Mouse (Mus musculus): ENCODE measurements around the gene Fsd1l. TPM values are rescaled to one million over a fixed set of nuclear protein-coding genes. Genes with fewer than 3 reads are reported as not detected.

Fsd1l gene
- polyA plus RNA-seq (2012; ENCODE audit: low replicate concordance): 0.02 and 0.47 TPM in 2 replicates

GRCm38 (mm10) chr4:53631316-53632010 lies at the start of gene Fsd1l:
TSS of gene Fsd1l (plus strand) at chr4:53631471.

DNA sequence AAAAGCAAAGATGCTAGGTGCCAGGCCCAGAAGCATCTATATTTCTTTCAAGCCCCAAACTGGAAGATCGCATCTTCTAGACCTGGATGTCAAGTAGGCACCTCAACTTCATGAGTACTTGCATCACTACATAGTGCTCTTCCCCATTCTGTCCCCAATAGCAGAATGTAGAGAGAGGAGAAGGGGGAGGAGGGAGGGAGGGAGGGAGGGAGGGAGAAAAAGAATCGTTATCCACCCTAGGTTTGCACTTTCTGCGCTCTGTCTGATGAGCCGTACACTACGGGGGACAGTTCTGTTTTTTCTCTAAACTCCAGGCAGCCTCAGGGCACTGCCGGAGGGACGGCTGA lies 82.4 kb downstream of the Fsd1l start, which contains the start of gene Fktn:
Gene Fktn, plus strand, starts transcription at position 295 of the 347 bp plus-strand sequence.

Other genes starting within 250 kb of the Fsd1l start
- 3.1 and 3.6 TPM in 2 replicates for gene Slc44a1, start 191.1 kb upstream of the Fsd1l start, polyA plus RNA-seq (2012; ENCODE audit: low replicate concordance)
- gene Fktn, start 82.5 kb downstream of the Fsd1l start, polyA plus RNA-seq (2012; ENCODE audit: low replicate concordance): 0.09 and 0.56 TPM in 2 replicates
- not detected in 2 replicates for gene Tal2, start 148.2 kb downstream of the Fsd1l start, polyA plus RNA-seq (2012; ENCODE audit: low replicate concordance)
- gene Tmem38b, start 194.6 kb downstream of the Fsd1l start, polyA plus RNA-seq (2012; ENCODE audit: low replicate concordance): 1.9 and 4.6 TPM in 2 replicates